In the genomic region with DNA sequence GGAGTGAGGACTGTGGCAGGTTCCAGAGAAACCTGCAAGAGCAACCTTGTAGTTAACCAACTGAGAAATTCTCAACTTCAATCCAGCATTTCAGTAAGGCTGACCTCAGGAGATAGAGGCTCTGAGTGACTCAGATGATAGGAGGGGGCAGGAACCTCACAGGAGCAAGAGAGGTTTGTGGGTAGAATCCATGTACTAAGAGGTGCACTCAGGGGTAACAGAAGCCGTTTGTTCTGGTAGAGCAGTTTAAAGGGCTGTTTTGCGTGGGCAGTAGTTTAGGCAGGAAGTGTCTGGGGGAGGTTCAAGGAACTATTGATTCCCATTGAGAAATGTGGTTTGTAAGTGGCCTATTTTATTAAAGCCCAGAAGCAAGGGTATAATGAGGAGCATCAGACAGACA, we compare ENCODE assay signal across 13 mouse cellular contexts. TPM values are rescaled to one million over a fixed set of nuclear protein-coding genes. Genes with fewer than 3 reads are reported as not detected.
DNase-seq lines count a peak whose midpoint lies in the region; ATAC-seq and TF ChIP-seq lines count a peak whose summit lies in the region.
"Had no signal": no experiment of that assay in that cellular context is flagged by ENCODE, and none has a peak within 500 bp of the region (broad histone marks: within the 10 kb centered on the region; RNA-seq: fewer than 3 reads in every experiment).

No protein-coding gene starts in this region.

- 46% methylated on average over 2 of the region's 2 CpGs for WGBS in intestine, postnatal 0 days

- ATAC-seq in intestine, postnatal 0 days: no peak

- H3K9ac ChIP-seq in intestine, postnatal 0 days (ENCODE audit: low read depth, low read length): no peak overlapping the region

- no peak overlapping the region for H3K4me3 ChIP-seq in gastrocnemius, adult 2 months
- no peak overlapping the region for H3K4me3 ChIP-seq in brown adipose tissue, adult 24 weeks (ENCODE audit: insufficient read depth, low read depth, low read length)
- no peak overlapping the region for H3K4me3 ChIP-seq in intestine, postnatal 0 days (ENCODE audit: low read depth, low read length)

- H3K27ac ChIP-seq in gastrocnemius, adult 2 months: peak overlapping the region; percentile 71
- peak overlapping the region; percentile 92 for H3K27ac ChIP-seq in brown adipose tissue, adult 24 weeks (replicated peaks; ENCODE audit: low read depth, low read length)
- no peak overlapping the region for H3K27ac ChIP-seq in intestine, postnatal 0 days (ENCODE audit: low read depth, low read length)

- intact Hi-C loops in gastrocnemius, adult 2 months (cut with DNase I): no loop called here

- no peak for DNase-seq in gastrocnemius, adult 2 months
- no peak for DNase-seq in gastrocnemius, postnatal 4 days (ENCODE audit: low spot score in 2 of 2)
- DNase-seq in thymus, postnatal 0 days (ENCODE audit: low spot score): peak; percentile 28
- no peak for DNase-seq in thymus, postnatal 25 days
- no peak for DNase-seq in right cerebral cortex, postnatal 10 days (ENCODE audit: low spot score in 2 of 2)
- DNase-seq in left cerebral cortex, adult 18-20 months (ENCODE audit: low spot score in 2 of 2): no peak
- DNase-seq: heart, postnatal 4 days; kidney, postnatal 10 days; layer of hippocampus, postnatal 36 days had no signal

- H3K9me3 ChIP-seq in intestine, postnatal 0 days (ENCODE audit: control insufficient read depth): no peaks in the 10 kb centered on the region

- H3K27me3 ChIP-seq in intestine, postnatal 0 days (replicated peaks; ENCODE audit: control insufficient read depth, insufficient read depth, low read length): no peaks in the 10 kb centered on the region

- TF ChIP-seq CTCF in gastrocnemius, adult 2 months (IDR thresholded peaks at IDR 0.05): no peak
- TF ChIP-seq CTCF in intestine, postnatal 0 days (IDR thresholded peaks at IDR 0.05; ENCODE audit: low read depth): no peak

- peaks cover 26% of the 10 kb centered on the region; the same call in 1 of the 2 replicates for H3K4me1 ChIP-seq in brown adipose tissue, adult 24 weeks (ENCODE audit: control insufficient read depth, insufficient read depth, insufficient read length, low read length)
- no peaks in the 10 kb centered on the region for H3K4me1 ChIP-seq in intestine, postnatal 0 days (replicated peaks; ENCODE audit: control insufficient read depth, insufficient read depth, low read length)

- no peak overlapping the region for H3K4me2 ChIP-seq in intestine, postnatal 0 days (replicated peaks; ENCODE audit: low read depth)

- no peaks in the 10 kb centered on the region for H3K36me3 ChIP-seq in intestine, postnatal 0 days (ENCODE audit: control insufficient read depth, insufficient read depth)

RNA-seq across cellular contexts. Expression of gene Pnp2, which starts 25.4 kb away (rescaled TPM):
- total RNA-seq in gastrocnemius, adult 2 months (2021): under 1 TPM in 1 of 2 experiments, not detected in 1; 0.47 TPM
- under 1 TPM; 0.67 to 0.71 TPM for total RNA-seq in gastrocnemius, postnatal 4 days (2021)
- 0.69 and 1.1 TPM in 2 replicates for polyA plus RNA-seq in thymus, postnatal 0 days (2015; fragmentation: Nextera tagmentation; extraction: Ambion mirVana)
- 3.5 and 5.1 TPM in 2 replicates for polyA plus RNA-seq in brown adipose tissue, adult 24 weeks (2012; ENCODE audit: insufficient read depth, insufficient read length, missing spikeins)
- polyA plus RNA-seq in intestine, postnatal 0 days (2015; fragmentation: Nextera tagmentation; extraction: Ambion mirVana): 32.3 and 32.5 TPM in 2 replicates
- 1 to 10 TPM in 1 of 2 experiments, under 1 TPM in 1; 0.46 to 1.1 TPM for total RNA-seq in left cerebral cortex, adult 18-20 months (2021)
- polyA plus RNA-seq: liver, adult 2 months had no signal

RNA-seq across cellular contexts. Expression of gene Rnase10, which starts 26.3 kb away (rescaled TPM):
- not detected for total RNA-seq in gastrocnemius, adult 2 months (2021)
- not detected for total RNA-seq in gastrocnemius, postnatal 4 days (2021)
- polyA plus RNA-seq in thymus, postnatal 0 days (2015; fragmentation: Nextera tagmentation; extraction: Ambion mirVana): 0.22 TPM in 1 of 2 replicates, not detected in the other
- polyA plus RNA-seq in brown adipose tissue, adult 24 weeks (2012; ENCODE audit: insufficient read depth, insufficient read length, missing spikeins): 0.91 TPM in 1 of 2 replicates, not detected in the other
- polyA plus RNA-seq in intestine, postnatal 0 days (2015; fragmentation: Nextera tagmentation; extraction: Ambion mirVana): 0.16 and 0.29 TPM in 2 replicates
- under 1 TPM in 1 of 2 experiments, not detected in 1; 0.30 TPM for total RNA-seq in left cerebral cortex, adult 18-20 months (2021)
- total RNA-seq: layer of hippocampus, postnatal 36 days; midbrain, postnatal 0 days had no signal
- polyA plus RNA-seq: midbrain, postnatal 0 days had no signal

RNA-seq across cellular contexts. Expression of gene Gm49342, which starts 36.9 kb away (rescaled TPM):
- total RNA-seq in gastrocnemius, adult 2 months (2021): 1 to 10 TPM; 2.9 to 7.8 TPM
- 1 to 10 TPM; 7.9 to 8.5 TPM for total RNA-seq in gastrocnemius, postnatal 4 days (2021)
- not detected in 2 replicates for polyA plus RNA-seq in thymus, postnatal 0 days (2015; fragmentation: Nextera tagmentation; extraction: Ambion mirVana)
- 11.9 and 19.3 TPM in 2 replicates for polyA plus RNA-seq in brown adipose tissue, adult 24 weeks (2012; ENCODE audit: insufficient read depth, insufficient read length, missing spikeins)
- polyA plus RNA-seq in intestine, postnatal 0 days (2015; fragmentation: Nextera tagmentation; extraction: Ambion mirVana): not detected in 2 replicates
- total RNA-seq in left cerebral cortex, adult 18-20 months (2021): 10 to 100 TPM in 1 of 2 experiments, 1 to 10 TPM in 1; 5.3 to 10.1 TPM

RNA-seq across cellular contexts. Expression of gene Pnp, which starts 50.3 kb away (rescaled TPM):
- total RNA-seq in gastrocnemius, adult 2 months (2021): 1 to 10 TPM; 3.6 to 5.9 TPM
- total RNA-seq in gastrocnemius, postnatal 4 days (2021): 10 to 100 TPM; 12.7 to 13.9 TPM
- polyA plus RNA-seq in thymus, postnatal 0 days (2015; fragmentation: Nextera tagmentation; extraction: Ambion mirVana): 54.2 and 60.6 TPM in 2 replicates
- 84.3 and 92.4 TPM in 2 replicates for polyA plus RNA-seq in brown adipose tissue, adult 24 weeks (2012; ENCODE audit: insufficient read depth, insufficient read length, missing spikeins)
- 138 and 143 TPM in 2 replicates for polyA plus RNA-seq in intestine, postnatal 0 days (2015; fragmentation: Nextera tagmentation; extraction: Ambion mirVana)
- total RNA-seq in left cerebral cortex, adult 18-20 months (2021): 10 to 100 TPM; 13.7 to 16.4 TPM

RNA-seq across cellular contexts. Expression of gene Pip4p1, which starts 50.6 kb away (rescaled TPM):
- total RNA-seq in gastrocnemius, adult 2 months (2021): 10 to 100 TPM; 16.2 to 16.6 TPM
- 10 to 100 TPM; 23.5 to 25.2 TPM for total RNA-seq in gastrocnemius, postnatal 4 days (2021)
- polyA plus RNA-seq in thymus, postnatal 0 days (2015; fragmentation: Nextera tagmentation; extraction: Ambion mirVana): 42.3 and 45.5 TPM in 2 replicates
- polyA plus RNA-seq in brown adipose tissue, adult 24 weeks (2012; ENCODE audit: insufficient read depth, insufficient read length, missing spikeins): 44.2 and 46.1 TPM in 2 replicates
- polyA plus RNA-seq in intestine, postnatal 0 days (2015; fragmentation: Nextera tagmentation; extraction: Ambion mirVana): 51.2 and 51.4 TPM in 2 replicates
- 100 to 1,000 TPM in 1 of 2 experiments, 10 to 100 TPM in 1; 92.3 to 102 TPM for total RNA-seq in left cerebral cortex, adult 18-20 months (2021)
